Mouse (Mus musculus): ENCODE measurements at regions not wholly inside any gene's neighbourhood (a gene's known extent, or its start where the extent isn't known, plus 50 kb on each side); places are given as distances from the start of the nearest gene placed in this dataset.

DNA sequence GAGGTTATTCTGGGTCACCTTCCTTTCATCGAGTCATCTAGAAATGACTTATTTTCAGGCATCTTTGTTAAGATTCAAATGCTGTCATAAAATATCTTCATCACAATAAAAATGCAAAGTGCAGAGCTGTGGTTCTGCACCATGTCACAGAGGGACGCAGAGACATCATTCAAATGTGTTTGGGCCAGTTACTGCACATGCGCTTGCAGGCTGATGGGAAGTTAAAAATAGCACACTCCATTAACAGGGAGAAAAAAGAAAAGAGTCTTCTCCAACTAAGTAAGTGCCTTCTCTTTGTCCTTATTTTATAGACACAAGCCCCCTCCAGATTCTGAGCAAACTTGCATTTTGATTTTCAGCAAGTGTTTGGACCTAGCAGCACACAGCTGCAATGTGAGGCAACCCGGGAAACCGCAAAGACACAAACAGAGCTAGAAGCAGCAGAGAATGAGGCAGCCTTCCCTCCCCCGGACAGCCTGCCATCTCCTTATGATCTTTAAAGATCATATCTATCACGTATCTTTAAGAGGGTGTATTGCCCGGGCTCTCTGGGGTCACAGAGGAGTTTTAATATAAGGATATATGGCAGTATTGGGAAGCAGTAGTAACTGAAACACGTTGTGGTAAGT is 510.0 kb downstream of the Adam3 start:
- TF ChIP-seq CTCF (conservative IDR thresholded peaks at IDR 0.05; ENCODE audit: low read length) (no peak), NANOG (IDR thresholded peaks at IDR 0.05; ENCODE audit: borderline replicate concordance, low read length) (no peak)
